Comparison of ENCODE assay signal across 34 mouse cellular contexts in genomic region chr14:47867017-47867416, GRCm38 (mm10).
"Had no signal": no experiment of that assay in that cellular context is flagged by ENCODE, and none has a peak within 500 bp of the region (broad histone marks: within the 10 kb centered on the region; RNA-seq: fewer than 3 reads in every experiment).

No protein-coding gene starts in this region.

- H3K9ac ChIP-seq: heart, embryonic 13.5 days; heart, embryonic 15.5 days; hindbrain, embryonic 12.5 days; hindbrain, embryonic 13.5 days; hindbrain, embryonic 14.5 days; hindbrain, embryonic 15.5 days; intestine, embryonic 15.5 days; kidney, embryonic 15.5 days had no signal

- DNase-seq: heart, postnatal 10 days; heart, postnatal 14 days; heart, postnatal 36 days; heart, postnatal 4 days; kidney, adult 11 months; kidney, adult 18-20 months; kidney, adult 2 months; kidney, adult 8-10 months; kidney, adult 9 months; kidney, postnatal 10 days; kidney, postnatal 14 days; kidney, postnatal 25 days; kidney, postnatal 36 days; kidney, postnatal 4 days; layer of hippocampus, adult 9-11 months; layer of hippocampus, postnatal 36 days had no signal

- H3K4me1 ChIP-seq: heart, embryonic 10.5 days; heart, embryonic 13.5 days; heart, embryonic 15.5 days; hindbrain, embryonic 12.5 days; intestine, embryonic 15.5 days; kidney, embryonic 15.5 days had no signal

- H3K36me3 ChIP-seq: heart, embryonic 10.5 days; heart, embryonic 13.5 days; heart, embryonic 15.5 days; hindbrain, embryonic 10.5 days; hindbrain, embryonic 12.5 days; hindbrain, embryonic 13.5 days; hindbrain, embryonic 15.5 days; intestine, embryonic 15.5 days; kidney, embryonic 15.5 days had no signal

- H3K27ac ChIP-seq: heart, embryonic 10.5 days; heart, embryonic 13.5 days; heart, embryonic 15.5 days; hindbrain, embryonic 10.5 days; hindbrain, embryonic 12.5 days; hindbrain, embryonic 13.5 days; hindbrain, embryonic 14.5 days; hindbrain, embryonic 15.5 days; hindbrain, postnatal 0 days; intestine, embryonic 15.5 days; kidney, embryonic 15.5 days; kidney, postnatal 0 days; layer of hippocampus, adult 2 months had no signal

- ATAC-seq: hindbrain, embryonic 16.5 days; hindbrain, postnatal 0 days; inflammation-experienced regulatory T-cells, adult 6 months; intestine, embryonic 15.5 days; intestine, embryonic 16.5 days; intestine, postnatal 0 days had no signal

- H3K4me3 ChIP-seq: heart, embryonic 10.5 days; heart, embryonic 13.5 days; heart, embryonic 15.5 days; hindbrain, embryonic 10.5 days; hindbrain, embryonic 12.5 days; hindbrain, embryonic 13.5 days; hindbrain, embryonic 15.5 days; intestine, embryonic 15.5 days; kidney, embryonic 15.5 days; layer of hippocampus, adult 2 months had no signal

- H3K27me3 ChIP-seq: heart, embryonic 13.5 days; heart, embryonic 15.5 days; hindbrain, embryonic 12.5 days; hindbrain, embryonic 13.5 days; hindbrain, embryonic 15.5 days; intestine, embryonic 15.5 days; kidney, embryonic 15.5 days had no signal

- H3K9me3 ChIP-seq: heart, embryonic 10.5 days; heart, embryonic 13.5 days; heart, embryonic 15.5 days; hindbrain, embryonic 10.5 days; hindbrain, embryonic 12.5 days; hindbrain, embryonic 13.5 days; hindbrain, embryonic 15.5 days; intestine, embryonic 15.5 days; kidney, embryonic 15.5 days had no signal

- H3K4me2 ChIP-seq: heart, embryonic 11.5 days; heart, embryonic 13.5 days; heart, embryonic 15.5 days; hindbrain, embryonic 12.5 days; hindbrain, embryonic 13.5 days; hindbrain, embryonic 14.5 days; hindbrain, embryonic 15.5 days; intestine, embryonic 15.5 days; kidney, embryonic 15.5 days had no signal
